Mouse (Mus musculus): ENCODE measurements around the gene Tmem37. TPM values are rescaled to one million over a fixed set of nuclear protein-coding genes. Genes with fewer than 3 reads are reported as not detected.

Tmem37 gene
- polyA plus RNA-seq, 1 experiment, result 38.4 TPM

DNA sequence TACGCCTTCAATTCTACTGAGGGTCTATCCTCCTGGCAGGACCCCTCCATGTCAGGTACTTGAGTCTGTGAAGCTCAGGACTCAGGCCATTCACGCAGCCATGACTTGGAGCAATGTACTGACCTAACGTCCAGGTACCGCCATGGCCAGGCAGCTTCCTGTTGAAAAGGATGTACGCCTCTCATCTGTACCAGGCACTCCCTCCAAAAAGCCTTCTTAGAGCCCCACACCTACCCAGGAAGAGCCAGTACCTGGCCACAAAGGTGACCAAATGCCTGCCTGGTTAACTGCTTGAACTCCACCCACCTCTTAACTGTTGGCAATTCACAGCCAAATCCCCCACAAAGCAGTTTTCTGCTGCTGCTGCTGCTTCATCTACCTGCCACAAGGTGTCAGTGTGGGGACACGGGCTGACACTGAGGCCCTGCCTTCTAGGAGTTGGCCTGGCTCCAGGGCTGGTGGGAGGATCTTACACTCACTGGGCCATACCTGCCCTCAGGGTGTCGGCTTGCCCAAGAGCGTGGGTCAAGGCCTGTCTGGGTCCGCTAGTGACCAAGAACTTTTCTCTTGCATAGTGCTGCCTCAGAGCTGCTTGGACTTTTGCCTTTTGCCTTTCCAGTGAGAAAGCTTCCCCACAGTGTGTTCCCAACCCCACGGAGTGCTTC is 40.9 kb downstream of the Tmem37 start:
- peak; percentile 91 for TF ChIP-seq CTCF (IDR thresholded peaks at IDR 0.05; ENCODE audit: control insufficient read depth, insufficient read depth, insufficient read length)
- TF ChIP-seq MYOG (IDR thresholded peaks at IDR 0.05; ENCODE audit: control insufficient read depth, extremely low read depth, insufficient read length), result no peak
- Histone ChIP-seq H3K79me3 (ENCODE audit: low read depth) (no peaks in the 10 kb centered on the region), H3K36me3 (ENCODE audit: control insufficient read depth, insufficient read depth) (no peaks in the 10 kb centered on the region), H3K79me2 (ENCODE audit: control insufficient read depth, insufficient read depth) (no peaks in the 10 kb centered on the region), H3K27me3 (ENCODE audit: control insufficient read depth, insufficient read depth, insufficient read length) (no peaks in the 10 kb centered on the region), H3K4me3 (ENCODE audit: insufficient read depth, poor library complexity, severe bottlenecking) (no peak overlapping the region), H3ac (ENCODE audit: control insufficient read depth, insufficient read length, low read depth) (no peak overlapping the region)

DNA sequence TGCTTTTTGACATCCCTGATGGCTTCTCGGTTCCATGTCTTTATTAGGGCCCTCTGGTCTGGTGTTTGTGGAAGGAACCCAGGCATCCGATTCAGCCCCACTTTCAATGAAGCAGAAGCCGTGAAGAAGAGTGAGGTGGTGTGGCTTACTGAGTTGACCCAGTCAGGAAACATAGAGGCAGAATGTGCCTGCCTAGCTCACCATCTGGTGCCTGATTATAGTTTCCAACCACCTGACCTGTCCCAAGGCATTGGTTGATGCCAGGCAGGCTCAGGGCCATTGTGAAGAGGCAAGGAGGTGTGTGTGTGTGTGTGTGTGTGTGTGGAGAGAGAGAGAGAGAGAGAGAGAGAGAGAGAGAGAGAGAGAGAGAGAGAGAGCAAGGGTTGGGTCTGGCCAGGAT is 43.4 kb downstream of the Tmem37 start:
- Histone ChIP-seq H3K36me3 (ENCODE audit: control insufficient read depth, insufficient read depth) (no peaks in the 10 kb centered on the region), H3ac (ENCODE audit: control insufficient read depth, insufficient read length, low read depth) (no peak overlapping the region), H3K4me3 (ENCODE audit: insufficient read depth, poor library complexity, severe bottlenecking) (no peak overlapping the region), H3K79me2 (ENCODE audit: control insufficient read depth, insufficient read depth) (no peaks in the 10 kb centered on the region), H3K79me3 (ENCODE audit: low read depth) (no peaks in the 10 kb centered on the region), H3K27me3 (ENCODE audit: control insufficient read depth, insufficient read depth, insufficient read length) (no peaks in the 10 kb centered on the region)
- TF ChIP-seq MYOG (IDR thresholded peaks at IDR 0.05; ENCODE audit: control insufficient read depth, extremely low read depth, insufficient read length) (no peak), CEBPB (IDR thresholded peaks at IDR 0.05; ENCODE audit: low read depth) (no peak), MYOD1 (IDR thresholded peaks at IDR 0.05; ENCODE audit: control insufficient read depth, insufficient read length, low read depth) (no peak), CTCF (IDR thresholded peaks at IDR 0.05; ENCODE audit: control insufficient read depth, insufficient read depth, insufficient read length) (no peak), FOSL1 (IDR thresholded peaks at IDR 0.05; ENCODE audit: insufficient read depth, low read length, poor library complexity, severe bottlenecking) (no peak), MAX (IDR thresholded peaks at IDR 0.05) (no peak), USF1 (IDR thresholded peaks at IDR 0.05; ENCODE audit: low read depth) (no peak)

DNA sequence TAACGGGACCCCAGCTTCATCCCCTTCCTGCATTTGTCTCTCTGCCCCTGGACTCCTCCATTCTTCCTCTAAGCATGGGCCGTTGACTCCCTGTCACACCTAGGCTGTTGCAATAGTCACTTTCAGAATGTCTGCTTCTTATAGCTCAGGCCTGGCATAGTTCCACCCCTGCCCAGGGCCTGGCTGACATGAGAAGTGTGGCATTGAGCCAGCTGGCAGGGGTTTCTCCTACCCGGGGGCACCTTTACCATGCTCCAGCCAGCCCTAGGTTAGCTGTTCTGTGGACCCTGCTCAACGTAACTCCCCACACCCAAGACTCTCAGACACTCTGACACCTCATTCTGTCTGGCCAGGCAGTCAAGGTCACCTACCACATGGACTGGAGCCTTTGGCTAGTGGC is 46.2 kb downstream of the Tmem37 start:
- H3K79me3 ChIP-seq (ENCODE audit: low read depth), result no peaks in the 10 kb centered on the region
- no peaks in the 10 kb centered on the region for H3K36me3 ChIP-seq (ENCODE audit: control insufficient read depth, insufficient read depth)
- TF ChIP-seq MYOG (IDR thresholded peaks at IDR 0.05; ENCODE audit: control insufficient read depth, extremely low read depth, insufficient read length), result no peak
- no peak for TF ChIP-seq FOSL1 (IDR thresholded peaks at IDR 0.05; ENCODE audit: insufficient read depth, low read length, poor library complexity, severe bottlenecking)
- no peak for TF ChIP-seq CEBPB (IDR thresholded peaks at IDR 0.05; ENCODE audit: low read depth)
- no peak for TF ChIP-seq USF1 (IDR thresholded peaks at IDR 0.05; ENCODE audit: low read depth)
- no peak for TF ChIP-seq MAX (IDR thresholded peaks at IDR 0.05)
- no peak for TF ChIP-seq CTCF (IDR thresholded peaks at IDR 0.05; ENCODE audit: control insufficient read depth, insufficient read depth, insufficient read length)
- no peak for TF ChIP-seq MYOD1 (IDR thresholded peaks at IDR 0.05; ENCODE audit: control insufficient read depth, insufficient read length, low read depth)
- H3ac ChIP-seq (ENCODE audit: control insufficient read depth, insufficient read length, low read depth), result no peak overlapping the region
- no peaks in the 10 kb centered on the region for H3K79me2 ChIP-seq (ENCODE audit: control insufficient read depth, insufficient read depth)
- peaks cover 3% of the 10 kb centered on the region for H3K27me3 ChIP-seq (ENCODE audit: control insufficient read depth, insufficient read depth, insufficient read length)
- H3K4me3 ChIP-seq (ENCODE audit: insufficient read depth, poor library complexity, severe bottlenecking), result no peak overlapping the region

DNA sequence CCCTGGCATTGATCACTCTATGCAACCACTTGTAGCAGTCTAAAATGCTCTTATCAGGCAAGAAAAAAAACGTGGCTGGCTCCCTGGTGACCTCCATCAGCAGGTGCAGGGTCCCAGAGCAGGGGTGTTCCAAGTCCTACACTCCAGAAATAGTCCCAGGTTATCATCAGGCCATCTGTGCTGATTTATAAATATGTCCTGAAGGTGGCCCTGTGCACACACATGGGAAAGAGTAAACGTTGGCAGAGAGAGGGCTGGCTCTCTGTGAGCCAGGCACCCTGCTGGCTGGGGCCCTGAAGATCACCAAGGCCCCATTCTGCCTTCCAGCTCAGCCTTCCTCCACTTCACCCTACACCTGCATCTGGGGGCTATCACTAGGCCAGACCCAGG is 48.8 kb downstream of the Tmem37 start:
- Histone ChIP-seq H3K79me3 (ENCODE audit: low read depth) (no peaks in the 10 kb centered on the region), H3K79me2 (ENCODE audit: control insufficient read depth, insufficient read depth) (no peaks in the 10 kb centered on the region), H3ac (ENCODE audit: control insufficient read depth, insufficient read length, low read depth) (no peak overlapping the region), H3K27me3 (ENCODE audit: control insufficient read depth, insufficient read depth, insufficient read length) (peaks cover 10% of the 10 kb centered on the region), H3K4me3 (ENCODE audit: insufficient read depth, poor library complexity, severe bottlenecking) (no peak overlapping the region), H3K36me3 (ENCODE audit: control insufficient read depth, insufficient read depth) (no peaks in the 10 kb centered on the region)
- TF ChIP-seq MYOG (IDR thresholded peaks at IDR 0.05; ENCODE audit: control insufficient read depth, extremely low read depth, insufficient read length), result no peak
- no peak for TF ChIP-seq FOSL1 (IDR thresholded peaks at IDR 0.05; ENCODE audit: insufficient read depth, low read length, poor library complexity, severe bottlenecking)
- TF ChIP-seq CEBPB (IDR thresholded peaks at IDR 0.05; ENCODE audit: low read depth), result no peak
- TF ChIP-seq MYOD1 (IDR thresholded peaks at IDR 0.05; ENCODE audit: control insufficient read depth, insufficient read length, low read depth), result no peak
- no peak for TF ChIP-seq CTCF (IDR thresholded peaks at IDR 0.05; ENCODE audit: control insufficient read depth, insufficient read depth, insufficient read length)
- TF ChIP-seq USF1 (IDR thresholded peaks at IDR 0.05; ENCODE audit: low read depth), result no peak
- no peak for TF ChIP-seq MAX (IDR thresholded peaks at IDR 0.05)

DNA sequence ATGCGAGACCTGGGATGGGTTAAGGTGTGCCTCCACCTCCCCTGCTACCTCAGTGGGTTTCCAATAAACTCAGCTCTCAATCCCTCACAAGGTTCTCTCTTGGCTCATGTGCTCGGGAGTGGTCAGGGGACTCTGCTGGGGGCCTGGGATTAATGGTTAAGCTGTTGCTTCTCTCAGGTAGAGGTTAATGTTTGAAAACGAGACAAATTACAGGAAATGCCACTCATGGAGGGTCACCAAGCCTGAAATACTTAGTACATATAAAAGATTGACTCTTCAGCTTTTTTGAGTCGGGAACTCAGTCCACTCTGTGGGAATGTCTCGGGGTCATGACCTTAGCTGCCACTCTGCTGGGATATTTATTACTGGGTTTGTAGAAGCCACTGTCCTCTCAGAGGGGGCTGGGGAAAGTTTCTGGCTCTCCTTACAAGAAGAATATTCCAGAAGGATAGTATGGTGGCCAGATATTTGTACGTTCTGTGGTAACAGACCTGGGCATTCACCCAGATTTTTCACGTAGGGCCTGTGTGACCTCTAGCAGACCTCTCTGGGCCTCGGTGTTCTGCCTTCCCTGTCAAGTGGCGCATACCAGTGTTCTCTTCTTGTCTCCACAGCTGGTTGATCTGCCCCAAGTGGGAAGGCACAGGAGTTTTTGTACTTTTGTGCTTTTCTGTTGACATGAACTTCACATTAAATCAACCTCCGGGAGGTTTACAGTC is 49.4 kb downstream of the Tmem37 start:
- TF ChIP-seq MYOG (IDR thresholded peaks at IDR 0.05; ENCODE audit: control insufficient read depth, extremely low read depth, insufficient read length), result no peak
- TF ChIP-seq FOSL1 (IDR thresholded peaks at IDR 0.05; ENCODE audit: insufficient read depth, low read length, poor library complexity, severe bottlenecking), result no peak
- TF ChIP-seq MYOD1 (IDR thresholded peaks at IDR 0.05; ENCODE audit: control insufficient read depth, insufficient read length, low read depth), result no peak
- H3K27me3 ChIP-seq (ENCODE audit: control insufficient read depth, insufficient read depth, insufficient read length), result peaks cover 10% of the 10 kb centered on the region
- H3ac ChIP-seq (ENCODE audit: control insufficient read depth, insufficient read length, low read depth), result no peak overlapping the region

DNA sequence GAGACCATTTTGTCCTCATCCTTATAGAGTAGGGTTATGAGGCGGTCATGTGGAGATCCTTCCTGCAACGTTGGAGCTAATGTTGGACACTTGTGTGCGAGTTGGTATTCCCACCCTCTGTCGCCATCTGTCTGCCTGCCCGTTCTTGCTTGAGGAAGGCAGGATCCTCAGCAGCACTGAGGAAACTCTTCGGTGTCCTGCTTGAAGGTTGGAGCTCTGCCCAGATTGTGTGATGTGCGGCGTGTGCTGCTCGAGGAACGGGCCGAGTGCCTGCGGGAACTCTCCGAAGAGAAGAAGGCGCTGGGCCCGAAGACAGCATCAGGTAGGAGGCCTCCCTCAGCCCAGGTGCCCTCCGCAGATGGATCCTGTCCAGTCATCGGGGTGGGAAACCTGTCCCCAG is 51.9 kb downstream of the Tmem37 start:
- TF ChIP-seq CTCF (IDR thresholded peaks at IDR 0.05; ENCODE audit: control insufficient read depth, insufficient read depth, insufficient read length) (no peak), MYOD1 (IDR thresholded peaks at IDR 0.05; ENCODE audit: control insufficient read depth, insufficient read length, low read depth) (no peak), CEBPB (IDR thresholded peaks at IDR 0.05; ENCODE audit: low read depth) (no peak), USF1 (IDR thresholded peaks at IDR 0.05; ENCODE audit: low read depth) (no peak), FOSL1 (IDR thresholded peaks at IDR 0.05; ENCODE audit: insufficient read depth, low read length, poor library complexity, severe bottlenecking) (no peak), MYOG (IDR thresholded peaks at IDR 0.05; ENCODE audit: control insufficient read depth, extremely low read depth, insufficient read length) (no peak), MAX (IDR thresholded peaks at IDR 0.05) (no peak)
- H3ac ChIP-seq (ENCODE audit: control insufficient read depth, insufficient read length, low read depth), result no peak overlapping the region
- peaks cover 10% of the 10 kb centered on the region for H3K27me3 ChIP-seq (ENCODE audit: control insufficient read depth, insufficient read depth, insufficient read length)
- H3K79me3 ChIP-seq (ENCODE audit: low read depth), result no peaks in the 10 kb centered on the region
- no peaks in the 10 kb centered on the region for H3K79me2 ChIP-seq (ENCODE audit: control insufficient read depth, insufficient read depth)
- H3K4me3 ChIP-seq (ENCODE audit: insufficient read depth, poor library complexity, severe bottlenecking), result no peak overlapping the region
- no peaks in the 10 kb centered on the region for H3K36me3 ChIP-seq (ENCODE audit: control insufficient read depth, insufficient read depth)

More for the DNA sequence above, 49.4 kb downstream of the Tmem37 start:
- Histone ChIP-seq H3K4me3 (ENCODE audit: insufficient read depth, poor library complexity, severe bottlenecking) (no peak overlapping the region), H3K79me3 (ENCODE audit: low read depth) (no peaks in the 10 kb centered on the region), H3K79me2 (ENCODE audit: control insufficient read depth, insufficient read depth) (no peaks in the 10 kb centered on the region), H3K36me3 (ENCODE audit: control insufficient read depth, insufficient read depth) (no peaks in the 10 kb centered on the region)

All from C2C12 (cell line).